Mouse (Mus musculus): Measurements from ENCODE around the gene Vwa1. TPM values are rescaled to one million over a fixed set of nuclear protein-coding genes. Genes with fewer than 3 reads are reported as not detected.

Gene Vwa1
- total RNA-seq, 2 experiments from 2014 or later, result 10.4 to 11.9 TPM

Small RNAs within 50 kb of the gene (microRNA-seq; reads per million reads assigned to microRNA genes)
- gene Gm27743, result 0 reads per million in 2 experiments

Other genes with a start within 250 kb of the Vwa1 start
- gene Nadk, start 212.3 kb downstream of the Vwa1 start, total RNA-seq (2021), result 10 to 100 TPM; 65.4 to 69.2 TPM
- gene Slc35e2, start 173.3 kb downstream of the Vwa1 start, total RNA-seq (2021), result 10 to 100 TPM; 39.3 to 42.3 TPM
- 10 to 100 TPM; 45.3 to 47.0 TPM for gene Cdk11b, start 149.8 kb downstream of the Vwa1 start, total RNA-seq (2021)
- gene Gm10563, start 129.3 kb downstream of the Vwa1 start, total RNA-seq (2021), result not detected
- gene Mmp23, start 121.3 kb downstream of the Vwa1 start, total RNA-seq (2021), result 1 to 10 TPM; 2.8 to 4.2 TPM
- 100 to 1,000 TPM; 106 to 112 TPM for gene Mib2, start 105.5 kb downstream of the Vwa1 start, total RNA-seq (2021)
- 10 to 100 TPM; 23.3 to 23.5 TPM for gene Fndc10, start 80.4 kb downstream of the Vwa1 start, total RNA-seq (2021)
- gene Ssu72, start 69.9 kb downstream of the Vwa1 start, total RNA-seq (2021), result 10 to 100 TPM; 81.4 to 89.1 TPM
- 10 to 100 TPM; 35.8 to 39.5 TPM for gene Tmem240, start 39.9 kb downstream of the Vwa1 start, total RNA-seq (2021)
- 10 to 100 TPM; 50.6 to 50.9 TPM for gene Atad3a, start 13.6 kb downstream of the Vwa1 start, total RNA-seq (2021)
- gene Tmem88b, start 11.2 kb upstream of the Vwa1 start, total RNA-seq (2021), result 10 to 100 TPM; 25.6 to 30.8 TPM
- not detected for gene Ankrd65, start 15.7 kb upstream of the Vwa1 start, total RNA-seq (2021)
- 10 to 100 TPM; 74.7 to 91.6 TPM for gene Mrpl20, start 28.2 kb upstream of the Vwa1 start, total RNA-seq (2021)
- 10 to 100 TPM; 70.4 to 79.3 TPM for gene Ccnl2, start 37.8 kb upstream of the Vwa1 start, total RNA-seq (2021)
- 100 to 1,000 TPM in 1 of 2 experiments, 10 to 100 TPM in 1; 97.4 to 106 TPM for gene Aurkaip1, start 56.6 kb upstream of the Vwa1 start, total RNA-seq (2021)
- gene Mxra8, start 65.0 kb upstream of the Vwa1 start, total RNA-seq (2021), result 1 to 10 TPM; 5.6 to 6.9 TPM
- gene Dvl1, start 72.7 kb upstream of the Vwa1 start, total RNA-seq (2021), result 10 to 100 TPM; 85.4 to 86.9 TPM
- under 1 TPM; 0.30 to 0.35 TPM for gene Tas1r3, start 88.7 kb upstream of the Vwa1 start, total RNA-seq (2021)
- gene Cptp, start 94.7 kb upstream of the Vwa1 start, total RNA-seq (2021), result 10 to 100 TPM; 31.9 to 33.2 TPM
- gene Ints11, start 94.8 kb upstream of the Vwa1 start, total RNA-seq (2021), result 10 to 100 TPM; 29.0 to 33.8 TPM
- gene Pusl1, start 117.1 kb upstream of the Vwa1 start, total RNA-seq (2021), result 10 to 100 TPM; 45.8 to 54.9 TPM
- gene Acap3, start 117.1 kb upstream of the Vwa1 start, total RNA-seq (2021), result 100 to 1,000 TPM; 105 to 120 TPM
- gene Ube2j2, start 169.1 kb upstream of the Vwa1 start, total RNA-seq (2021), result 10 to 100 TPM; 68.2 to 70.8 TPM
- gene C1qtnf12, start 187.6 kb upstream of the Vwa1 start, total RNA-seq (2021), result 10 to 100 TPM; 15.7 to 16.8 TPM
- 10 to 100 TPM in 1 of 2 experiments, 1 to 10 TPM in 1; 9.3 to 10.3 TPM for gene B3galt6, start 218.0 kb upstream of the Vwa1 start, total RNA-seq (2021)
- 100 to 1,000 TPM; 202 to 203 TPM for gene Sdf4, start 218.2 kb upstream of the Vwa1 start, total RNA-seq (2021)
- gene Tnfrsf4, start 239.1 kb upstream of the Vwa1 start, total RNA-seq (2021), result 1 to 10 TPM in 1 of 2 experiments, under 1 TPM in 1; 0.94 to 1.4 TPM

Data from layer of hippocampus, adult 18-20 months (tissue).